Mouse (Mus musculus): Measurements from ENCODE around the gene Crat. TPM values are rescaled to one million over a fixed set of nuclear protein-coding genes. Genes with fewer than 3 reads are reported as not detected.

Crat gene
- polyA plus RNA-seq, 1 experiment: 44.7 TPM

DNA sequence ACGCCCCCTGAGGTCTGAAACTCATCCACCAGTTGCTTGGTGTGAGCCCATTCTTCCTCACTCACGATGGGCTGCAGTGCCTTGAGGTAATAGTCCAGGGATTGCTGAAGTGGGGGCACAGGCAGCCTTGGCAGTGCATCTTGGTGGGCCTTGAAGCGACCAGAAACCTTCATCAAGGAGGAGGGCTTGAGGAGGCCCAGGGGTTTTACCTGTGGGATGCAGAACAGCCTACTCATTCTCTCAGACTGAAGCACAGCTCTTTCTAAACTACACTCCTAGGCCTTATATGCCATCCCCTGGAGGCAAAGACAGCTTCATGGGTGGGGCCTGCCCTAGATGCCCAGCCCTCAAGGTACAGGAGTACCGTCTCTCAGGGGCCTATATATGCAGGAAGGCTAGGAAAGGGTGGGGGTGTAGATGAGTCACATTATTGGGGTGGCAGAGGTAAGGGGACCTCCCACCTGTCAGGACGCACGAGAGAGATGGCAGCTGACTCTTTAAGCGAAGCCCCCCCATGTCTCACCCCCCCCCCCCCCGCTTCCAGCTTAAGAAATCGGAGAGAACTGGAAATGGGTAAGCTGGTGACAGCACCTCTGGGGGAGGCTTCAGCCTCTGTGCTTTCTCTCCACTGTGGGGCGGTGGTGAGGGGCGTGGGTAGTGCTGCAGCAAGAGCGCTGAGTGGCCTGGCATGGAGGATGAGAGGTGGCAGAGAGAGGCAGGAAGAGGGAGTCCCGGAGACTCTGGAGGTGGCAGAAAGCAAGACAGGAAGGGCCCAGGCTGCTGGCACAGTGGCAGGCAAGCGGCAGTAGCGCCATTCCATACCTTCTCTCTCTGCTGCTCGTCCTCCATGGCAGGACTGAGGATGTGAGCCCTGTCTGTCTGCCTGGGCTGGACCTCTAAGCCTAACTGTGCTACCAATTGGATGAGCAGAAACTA is 2.3 kb downstream of the Crat start:
- peak overlapping the region; percentile 34; the same call in 1 of the 2 replicates for H3K27ac ChIP-seq (ENCODE audit: insufficient read depth, low read length)
- peak overlapping the region; percentile 83 for H3K4me3 ChIP-seq (ENCODE audit: insufficient read depth, low read length)
- TF ChIP-seq CTCF (IDR thresholded peaks at IDR 0.05; ENCODE audit: extremely low read depth, insufficient read depth, low read length) (0 out of 2 replicates have a peak, but pooled peaks have one; percentile 0), POLR2A (IDR thresholded peaks at IDR 0.05; ENCODE audit: extremely low read depth, insufficient read depth, low read length) (peak; percentile 49; the same call in 1 of the 2 replicates)
- no peaks in the 10 kb centered on the region for H3K4me1 ChIP-seq (ENCODE audit: control insufficient read depth, insufficient read depth, low read length)

DNA sequence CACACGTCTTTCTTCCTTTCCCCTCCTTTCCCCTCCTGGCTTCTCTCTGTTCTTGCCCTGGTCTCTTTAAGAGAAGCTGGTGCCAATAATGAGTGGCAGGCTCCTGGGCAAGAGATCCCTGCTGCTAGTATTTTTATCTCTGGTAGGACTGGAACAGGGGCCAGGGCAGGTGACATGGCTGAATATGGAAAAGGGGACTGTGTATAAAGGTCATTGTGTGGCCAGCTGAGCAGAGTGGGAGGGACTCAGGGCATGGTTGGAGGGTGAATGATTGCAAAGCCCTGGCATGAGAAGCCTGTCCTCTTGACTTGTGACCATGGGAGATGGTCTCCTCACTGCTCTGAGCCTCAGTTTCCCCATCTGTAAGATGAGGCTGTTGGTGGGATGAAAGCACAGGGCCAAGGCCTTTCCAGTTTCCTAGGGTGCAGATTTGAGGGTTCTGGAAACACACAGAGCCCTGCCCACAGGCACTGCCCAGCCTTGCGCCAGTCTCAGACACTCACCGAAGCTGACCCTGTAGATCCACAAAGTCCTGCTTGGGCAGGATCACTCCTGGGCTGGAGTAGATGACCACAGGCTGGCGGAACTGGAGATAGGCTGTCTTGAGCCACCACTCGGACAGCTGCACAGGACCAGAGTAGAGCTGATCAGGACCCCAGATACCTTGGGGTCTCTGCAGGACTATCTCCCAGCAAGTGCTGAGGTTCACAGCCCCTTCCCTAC is 6.0 kb downstream of the Crat start:
- TF ChIP-seq CTCF (IDR thresholded peaks at IDR 0.05; ENCODE audit: extremely low read depth, insufficient read depth, low read length): no peak
- TF ChIP-seq POLR2A (IDR thresholded peaks at IDR 0.05; ENCODE audit: extremely low read depth, insufficient read depth, low read length): no peak
- H3K27ac ChIP-seq (ENCODE audit: insufficient read depth, low read length): no peak overlapping the region
- H3K4me1 ChIP-seq (ENCODE audit: control insufficient read depth, insufficient read depth, low read length): no peaks in the 10 kb centered on the region
- no peak overlapping the region for H3K4me3 ChIP-seq (ENCODE audit: insufficient read depth, low read length)

DNA sequence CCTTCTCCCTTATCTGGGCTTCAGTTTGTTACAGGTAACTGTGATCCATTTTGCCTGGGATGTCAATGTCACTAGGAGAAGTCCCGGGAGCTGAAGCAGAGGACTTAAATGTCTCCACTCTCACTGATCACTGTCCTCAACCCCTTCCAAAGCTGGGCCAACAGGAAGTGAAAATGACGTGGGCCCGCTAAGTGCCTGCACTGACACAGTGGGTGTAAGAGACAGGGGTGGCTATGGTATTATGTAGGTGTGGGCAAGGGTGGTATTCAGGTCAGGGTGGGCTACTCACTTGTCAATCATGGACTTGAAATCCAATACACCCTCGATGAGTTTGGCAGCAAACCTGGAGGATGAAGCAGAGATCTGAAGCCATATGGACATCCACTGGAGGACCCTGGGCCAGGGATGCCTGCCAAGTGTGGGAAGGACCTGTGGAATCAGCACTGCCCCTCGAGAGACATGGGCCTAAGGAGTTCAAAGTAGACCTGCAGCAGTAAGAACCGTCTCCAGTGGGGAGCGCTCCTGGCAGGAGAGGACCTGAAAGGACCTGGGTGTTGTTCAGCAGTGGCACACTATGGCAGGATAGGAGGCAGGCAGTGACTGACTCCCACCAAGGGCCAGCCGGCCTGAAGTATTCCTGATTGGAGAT is 7.0 kb downstream of the Crat start:
- no peak overlapping the region for H3K27ac ChIP-seq (ENCODE audit: insufficient read depth, low read length)
- H3K4me3 ChIP-seq (ENCODE audit: insufficient read depth, low read length): no peak overlapping the region
- TF ChIP-seq CTCF (IDR thresholded peaks at IDR 0.05; ENCODE audit: extremely low read depth, insufficient read depth, low read length) (no peak), POLR2A (IDR thresholded peaks at IDR 0.05; ENCODE audit: extremely low read depth, insufficient read depth, low read length) (no peak)
- no peaks in the 10 kb centered on the region for H3K4me1 ChIP-seq (ENCODE audit: control insufficient read depth, insufficient read depth, low read length)

DNA sequence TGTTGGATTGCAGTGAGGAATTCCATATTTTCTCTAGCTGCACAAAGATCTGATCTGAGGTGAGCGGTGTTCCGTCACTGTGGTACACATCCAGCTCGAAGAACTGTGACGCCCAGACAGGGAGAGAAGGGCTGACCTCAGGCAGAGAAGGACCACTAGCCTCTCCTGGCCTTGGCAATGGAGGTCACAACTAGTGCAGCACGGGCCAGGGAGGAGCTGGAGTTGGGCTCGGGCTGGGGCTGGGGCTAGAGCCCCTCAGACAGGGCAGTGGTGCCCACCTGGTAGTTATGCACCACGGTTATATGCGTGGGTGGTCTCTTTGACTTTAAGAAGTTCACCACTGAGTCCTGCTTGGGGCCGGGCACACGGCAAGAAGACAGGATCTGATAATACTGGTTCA is 7.8 kb downstream of the Crat start:
- TF ChIP-seq CTCF (IDR thresholded peaks at IDR 0.05; ENCODE audit: extremely low read depth, insufficient read depth, low read length): no peak
- no peak for TF ChIP-seq POLR2A (IDR thresholded peaks at IDR 0.05; ENCODE audit: extremely low read depth, insufficient read depth, low read length)
- Histone ChIP-seq H3K4me3 (ENCODE audit: insufficient read depth, low read length) (no peak overlapping the region), H3K27ac (ENCODE audit: insufficient read depth, low read length) (no peak overlapping the region), H3K4me1 (ENCODE audit: control insufficient read depth, insufficient read depth, low read length) (no peaks in the 10 kb centered on the region)

DNA sequence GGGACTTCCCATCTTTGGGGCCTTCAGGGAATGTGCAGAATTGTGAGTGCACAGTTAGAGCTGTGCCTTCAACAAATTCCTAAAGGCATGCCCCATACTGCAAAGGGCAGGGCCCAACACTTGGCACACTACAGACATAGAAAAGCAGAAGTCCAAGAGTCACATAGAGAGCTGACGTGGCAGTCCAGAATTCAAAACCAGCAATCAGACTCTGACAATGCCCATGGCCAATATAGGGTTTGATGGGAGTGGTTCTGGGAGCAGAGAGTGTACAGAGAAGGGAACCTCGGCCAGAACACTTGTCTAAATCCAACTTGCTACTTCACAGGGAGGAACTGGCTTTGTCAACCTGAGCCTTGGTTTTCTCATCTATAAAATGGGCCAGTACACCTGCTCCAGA is 8.4 kb downstream of the Crat start:
- Histone ChIP-seq H3K4me3 (ENCODE audit: insufficient read depth, low read length) (no peak overlapping the region), H3K4me1 (ENCODE audit: control insufficient read depth, insufficient read depth, low read length) (no peaks in the 10 kb centered on the region), H3K27ac (ENCODE audit: insufficient read depth, low read length) (no peak overlapping the region; the same call in 1 of the 2 replicates)
- TF ChIP-seq POLR2A (IDR thresholded peaks at IDR 0.05; ENCODE audit: extremely low read depth, insufficient read depth, low read length) (no peak), CTCF (IDR thresholded peaks at IDR 0.05; ENCODE audit: extremely low read depth, insufficient read depth, low read length) (no peak)

DNA sequence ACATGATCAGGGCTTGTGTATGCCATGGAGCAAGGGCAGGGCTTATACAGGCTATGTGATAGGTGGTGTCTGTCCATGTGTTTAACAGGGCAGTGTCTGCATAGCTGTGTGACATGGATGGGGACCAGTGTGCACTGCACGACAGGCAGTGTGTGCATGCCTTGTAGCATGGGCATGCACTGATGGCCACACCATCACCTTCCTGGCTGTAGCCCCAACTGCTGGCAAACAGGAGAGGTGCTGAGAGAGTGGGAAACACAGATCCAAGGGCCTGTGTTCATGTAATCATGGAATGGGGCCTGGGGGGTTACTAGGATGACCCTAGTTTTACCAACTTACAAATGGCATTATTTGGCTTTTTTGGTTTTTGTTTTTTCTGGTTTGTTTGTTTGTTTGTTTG is 11.7 kb downstream of the Crat start:
- no peak for TF ChIP-seq CTCF (IDR thresholded peaks at IDR 0.05; ENCODE audit: extremely low read depth, insufficient read depth, low read length)
- TF ChIP-seq POLR2A (IDR thresholded peaks at IDR 0.05; ENCODE audit: extremely low read depth, insufficient read depth, low read length): no peak
- Histone ChIP-seq H3K4me3 (ENCODE audit: insufficient read depth, low read length) (no peak overlapping the region), H3K27ac (ENCODE audit: insufficient read depth, low read length) (no peak overlapping the region), H3K4me1 (ENCODE audit: control insufficient read depth, insufficient read depth, low read length) (no peaks in the 10 kb centered on the region)

DNA sequence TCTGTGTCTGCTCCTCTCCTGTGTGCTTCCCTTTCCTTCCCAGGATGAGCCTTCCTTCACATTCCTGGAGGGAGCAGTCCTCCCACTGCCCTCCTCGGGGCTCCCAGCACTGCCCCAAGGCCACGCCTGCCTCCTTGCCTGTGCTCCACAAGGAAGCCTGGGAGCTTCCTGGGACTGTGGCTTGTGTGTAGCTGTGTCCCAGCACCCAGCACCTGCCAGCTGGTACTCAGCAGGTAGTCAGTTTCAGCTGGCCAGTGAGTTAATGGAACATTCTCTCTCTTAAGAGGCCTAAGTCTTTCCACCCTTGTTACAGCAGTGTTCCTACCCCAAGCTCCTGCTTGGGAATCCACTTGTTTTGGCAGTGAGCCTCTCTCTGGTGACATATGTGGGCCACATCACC is 12.8 kb downstream of the Crat start:
- Histone ChIP-seq H3K4me1 (ENCODE audit: control insufficient read depth, insufficient read depth, low read length) (no peaks in the 10 kb centered on the region), H3K4me3 (ENCODE audit: insufficient read depth, low read length) (no peak overlapping the region), H3K27ac (ENCODE audit: insufficient read depth, low read length) (no peak overlapping the region)
- no peak for TF ChIP-seq CTCF (IDR thresholded peaks at IDR 0.05; ENCODE audit: extremely low read depth, insufficient read depth, low read length)
- TF ChIP-seq POLR2A (IDR thresholded peaks at IDR 0.05; ENCODE audit: extremely low read depth, insufficient read depth, low read length): no peak

DNA sequence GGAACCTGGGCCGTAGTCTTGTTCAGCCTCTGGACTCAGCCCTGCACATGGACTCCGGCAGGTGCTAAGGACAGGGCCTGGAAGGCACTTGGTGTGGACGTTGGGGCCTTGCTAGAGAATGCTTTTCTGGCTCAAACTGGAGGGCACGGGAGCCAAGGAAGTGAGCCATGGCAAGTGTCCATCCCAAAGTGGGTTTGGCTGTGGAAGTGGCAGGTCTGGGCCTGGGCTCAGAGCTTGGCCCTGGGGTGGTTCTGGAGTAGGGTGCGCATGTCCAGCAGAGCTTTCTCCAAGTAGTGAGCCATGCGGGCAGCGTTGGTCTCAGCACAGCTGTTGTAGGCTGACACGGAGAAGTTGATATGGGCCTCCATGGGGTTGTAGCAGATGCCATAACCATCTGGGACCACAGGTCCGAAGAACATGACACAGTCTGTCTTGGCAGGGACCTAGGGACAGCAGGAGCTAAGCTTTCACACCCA is 13.2 kb downstream of the Crat start:
- no peak for TF ChIP-seq CTCF (IDR thresholded peaks at IDR 0.05; ENCODE audit: extremely low read depth, insufficient read depth, low read length)
- TF ChIP-seq POLR2A (IDR thresholded peaks at IDR 0.05; ENCODE audit: extremely low read depth, insufficient read depth, low read length): no peak; the same call in 1 of the 2 replicates
- no peak overlapping the region for H3K27ac ChIP-seq (ENCODE audit: insufficient read depth, low read length)
- H3K4me3 ChIP-seq (ENCODE audit: insufficient read depth, low read length): no peak overlapping the region
- H3K4me1 ChIP-seq (ENCODE audit: control insufficient read depth, insufficient read depth, low read length): no peaks in the 10 kb centered on the region

DNA sequence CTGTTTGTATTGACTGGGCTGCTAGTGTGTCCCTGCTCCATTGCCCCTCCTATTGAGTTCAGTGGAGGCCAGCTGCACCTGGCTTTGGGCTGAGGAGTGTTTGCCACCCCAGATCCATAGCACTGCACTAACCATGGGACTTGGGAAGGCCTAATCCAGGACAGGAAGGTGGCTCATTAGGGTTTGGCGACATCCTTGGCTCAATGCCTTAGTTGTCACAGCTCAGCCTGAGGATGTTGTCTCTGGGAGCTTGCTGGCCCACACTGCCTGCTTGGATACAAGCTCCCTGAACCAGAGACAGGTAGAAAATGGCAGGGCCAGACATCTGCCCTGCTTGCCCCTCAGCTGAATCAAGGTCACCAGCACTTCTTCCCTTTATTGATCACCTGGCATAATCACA is 14.0 kb downstream of the Crat start:
- Histone ChIP-seq H3K4me3 (ENCODE audit: insufficient read depth, low read length) (no peak overlapping the region), H3K4me1 (ENCODE audit: control insufficient read depth, insufficient read depth, low read length) (no peaks in the 10 kb centered on the region), H3K27ac (ENCODE audit: insufficient read depth, low read length) (no peak overlapping the region)
- TF ChIP-seq POLR2A (IDR thresholded peaks at IDR 0.05; ENCODE audit: extremely low read depth, insufficient read depth, low read length) (peak; percentile 23; the same call in 1 of the 2 replicates), CTCF (IDR thresholded peaks at IDR 0.05; ENCODE audit: extremely low read depth, insufficient read depth, low read length) (no peak)
